Mouse (Mus musculus): ENCODE measurements around the gene Cldn6.

DNA sequence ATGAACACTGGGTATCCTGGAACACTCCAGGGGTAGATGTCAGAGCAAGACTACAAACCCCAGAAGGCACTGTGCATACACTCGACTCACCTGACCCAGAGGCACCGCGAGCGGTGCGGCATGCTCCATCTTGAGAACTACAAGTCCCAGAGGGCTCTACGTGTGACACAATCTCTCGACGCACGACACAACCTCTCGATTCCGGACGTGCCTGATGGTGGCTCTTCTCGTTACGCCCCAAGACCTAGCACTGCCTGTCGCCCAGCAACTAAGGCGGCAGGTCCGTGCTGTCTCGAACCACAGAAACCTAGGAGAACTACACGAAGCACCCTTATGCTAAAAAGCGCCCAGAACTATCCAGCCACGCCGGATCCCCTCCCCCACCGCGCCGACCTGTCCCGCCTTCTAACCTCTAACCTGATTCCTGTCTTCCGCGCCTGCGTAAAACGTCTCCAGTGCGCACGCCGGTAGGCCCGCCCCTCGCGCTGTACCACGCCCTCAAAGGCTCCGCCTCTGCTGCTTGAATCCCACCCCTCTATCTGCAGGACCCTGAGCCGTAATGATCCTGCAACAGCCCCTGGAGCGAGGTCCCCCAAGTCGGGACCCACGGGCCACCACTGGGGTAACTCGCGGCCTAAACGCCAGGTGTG lies 5.5 kb upstream of the Cldn6 start, which contains the start of the genes Hcfc1r1 and Thoc6:
- TF ChIP-seq POLR2A (IDR thresholded peaks at IDR 0.05; ENCODE audit: low read depth, low read length) (no peak), CTCF (IDR thresholded peaks at IDR 0.05; ENCODE audit: extremely low read depth, insufficient read length, insufficient replicate concordance, low read depth, low read length) (no peak)

All from small intestine, adult 2 months (tissue).